Mouse (Mus musculus) forebrain, postnatal 0 days (tissue): ENCODE measurements around the gene Ttc39b. TPM values are rescaled to one million over a fixed set of nuclear protein-coding genes. Genes with fewer than 3 reads are reported as not detected.

Experiments
- ATAC-seq: fragments of 200-750 bp; cut with Nextera tagmentation; 2 replicates; pipeline ENCODE4 v1.8.0; 2017; ENCODE audit warnings: mild to moderate bottlenecking, moderate library complexity
- DNase-seq: peaks from one replicate; pipeline ENCODE4 v3.0.0-alpha.2; 2015
- H3K27ac ChIP-seq: fragments of 300-500 bp; sonication (generic); 2 replicates; pipeline ENCODE4 v1.5.1; 2014; ENCODE audit warnings: low read depth, mild to moderate bottlenecking, antibody characterized with exemption, low read length, moderate library complexity, mixed read lengths
- H3K27me3 ChIP-seq: fragments of 300-500 bp; sonication (generic); 2 replicates; pipeline ENCODE4 v1.6.1; 2014; ENCODE audit warnings: mild to moderate bottlenecking, low read length, mixed read lengths; ENCODE audit not compliant: insufficient read depth
- H3K36me3 ChIP-seq: fragments of 300-500 bp; sonication (generic); 2 replicates; pipeline ENCODE4 v1.6.1; 2014; ENCODE audit warnings: mild to moderate bottlenecking, moderate library complexity; ENCODE audit not compliant: insufficient read depth
- H3K4me1 ChIP-seq: fragments of 300-500 bp; sonication (generic); 2 replicates; pipeline ENCODE4 v1.6.1; 2014; ENCODE audit warnings: antibody characterized with exemption; ENCODE audit not compliant: insufficient read depth
- H3K4me2 ChIP-seq: fragments of 300-500 bp; sonication (generic); 2 replicates; pipeline ENCODE4 v1.6.1; 2014; ENCODE audit warnings: low read depth, mild to moderate bottlenecking, moderate library complexity
- H3K4me3 ChIP-seq: fragments of 300-500 bp; sonication (generic); 2 replicates; pipeline ENCODE4 v1.5.1; 2014; ENCODE audit warnings: low read depth, low read length, mixed read lengths
- H3K9ac ChIP-seq: fragments of 300-500 bp; sonication (generic); 2 replicates; pipeline ENCODE4 v1.6.1; 2014; ENCODE audit warnings: mild to moderate bottlenecking
- H3K9me3 ChIP-seq: fragments of 300-500 bp; sonication (generic); 2 replicates; pipeline ENCODE4 v1.6.1; 2016; ENCODE audit warnings: low read length
- CTCF ChIP-seq: sonication (generic); IDR thresholded peaks from 2 replicates; pipeline ENCODE4 v1.5.1; 2016; ENCODE audit warnings: antibody characterized with exemption, control low read depth, low read depth
- WGBS: fragments of 180-500 bp; shearing (Covaris S2); extraction: QIAGEN DNeasy Blood & Tissue Kit; methylation state at CpG from one replicate; pipeline ENCODE4 v1.1.7; 2014; 5-methylcytosine and 5-hydroxymethylcytosine counted together
- polyA plus RNA-seq: library from polyadenylated mRNA; unstranded; fragments of >200 nt; fragmentation: Nextera tagmentation; extraction: Ambion mirVana; gene quantifications from 2 replicates; pipeline ENCODE4 v1.2.1, GENCODE M21; 2015
- total RNA-seq: library from RNA; depleted of rRNA; stranded (reverse); fragments of >200 nt; gene quantifications from 2 replicates; pipeline ENCODE4 v1.2.3, GENCODE M21; 2014

Gene Ttc39b
- total and polyA plus RNA-seq, 2 experiments from 2014 or later = 4.6 to 20.3 TPM

DNA sequence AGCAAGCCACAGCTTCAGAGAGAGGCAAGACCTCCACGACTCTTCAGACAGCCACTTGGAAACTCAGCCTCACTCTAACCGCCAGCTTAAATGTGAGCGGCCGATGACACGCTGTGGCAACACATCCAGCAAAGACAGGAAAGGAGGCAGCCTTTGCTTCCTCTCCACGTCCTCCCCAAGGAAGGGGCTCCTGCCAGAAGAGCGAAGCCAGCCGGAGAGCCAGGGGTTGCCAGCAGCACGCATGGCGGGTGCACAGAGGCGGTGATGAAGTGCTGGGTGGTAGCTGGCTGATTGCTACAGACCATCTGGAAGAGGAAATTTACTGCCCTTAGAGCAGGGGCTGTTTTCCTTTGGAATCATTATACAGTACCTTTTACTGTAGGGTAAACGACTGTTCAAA lies 112.3 kb downstream of the Ttc39b start:
- H3K4me1 ChIP-seq = peaks cover 15% of the 10 kb centered on the region
- H3K36me3 ChIP-seq = no peaks in the 10 kb centered on the region
- no peak for TF ChIP-seq CTCF
- no peaks in the 10 kb centered on the region for H3K27me3 ChIP-seq
- no peak overlapping the region for H3K9ac ChIP-seq
- WGBS = 56% methylated on average over 12 of the region's 12 CpGs
- H3K4me2 ChIP-seq = no peak overlapping the region
- DNase-seq (peak; percentile 39), ATAC-seq (peak; percentile 26)
- H3K27ac ChIP-seq = no peak overlapping the region
- no peak overlapping the region for H3K4me3 ChIP-seq
- H3K9me3 ChIP-seq = no peaks in the 10 kb centered on the region

DNA sequence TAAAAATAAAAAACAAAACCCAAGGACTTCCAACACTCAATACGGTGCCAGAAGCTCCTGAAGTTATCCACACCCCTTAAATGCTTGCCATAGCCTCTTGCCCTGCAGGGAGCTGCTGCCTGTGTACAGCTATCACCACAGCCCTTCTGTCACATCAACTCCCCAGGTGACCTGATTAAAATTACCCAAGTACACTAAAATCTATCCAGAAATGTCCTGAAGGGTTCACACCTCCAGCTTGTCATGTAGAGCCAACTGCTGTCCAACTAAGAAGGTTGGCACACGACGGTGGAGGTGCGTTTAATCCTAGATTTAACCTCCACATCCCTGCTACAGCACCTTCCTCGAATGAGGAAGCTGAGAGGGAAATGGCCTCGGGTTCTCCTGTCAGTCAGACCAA lies 113.6 kb downstream of the Ttc39b start:
- no peak overlapping the region for H3K9ac ChIP-seq
- peaks cover 21% of the 10 kb centered on the region for H3K4me1 ChIP-seq
- H3K4me2 ChIP-seq = no peak overlapping the region
- TF ChIP-seq CTCF = no peak
- H3K9me3 ChIP-seq = no peaks in the 10 kb centered on the region
- H3K27me3 ChIP-seq = no peaks in the 10 kb centered on the region
- no peak overlapping the region for H3K27ac ChIP-seq
- WGBS = 74% methylated on average over 6 of the region's 6 CpGs
- no peak for DNase-seq
- H3K4me3 ChIP-seq = no peak overlapping the region
- H3K36me3 ChIP-seq = no peaks in the 10 kb centered on the region
- no peak for ATAC-seq

DNA sequence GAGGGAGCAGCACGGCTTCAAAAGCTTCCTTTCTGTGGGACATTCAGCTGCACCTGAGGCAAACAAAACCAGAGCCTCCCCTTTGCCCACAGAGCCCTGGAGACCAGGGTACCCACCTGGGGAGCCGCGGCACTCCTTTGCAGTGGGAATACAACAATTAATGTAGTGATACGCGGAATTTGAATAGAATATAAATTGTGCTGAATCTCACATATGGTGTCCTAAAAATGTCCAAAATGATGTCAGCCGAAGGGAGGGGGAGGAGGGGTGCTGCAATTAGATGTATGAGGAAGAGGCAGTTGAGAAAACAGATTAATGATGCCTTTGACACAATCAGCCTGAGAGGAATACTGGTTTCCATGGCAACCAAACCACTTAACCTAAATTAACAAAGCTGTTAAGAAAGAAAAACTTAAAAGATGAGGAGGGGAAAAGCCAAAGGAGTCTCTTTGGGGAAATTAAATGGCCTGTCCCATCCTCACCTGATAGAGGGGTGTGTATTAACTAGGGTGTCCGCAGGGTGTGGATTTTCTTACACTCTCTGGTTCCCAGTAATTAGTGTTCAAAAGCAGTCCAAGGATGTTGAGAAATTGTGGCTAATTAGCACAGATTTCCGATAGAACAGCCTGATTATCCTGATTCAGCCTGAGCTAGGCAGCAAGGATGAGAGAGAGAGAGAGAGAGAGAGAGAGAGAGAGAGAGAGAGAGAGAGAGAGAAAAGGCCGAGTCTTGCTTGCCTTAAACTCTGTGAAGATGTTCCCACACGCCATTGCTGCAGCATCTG lies 117.1 kb downstream of the Ttc39b start:
- DNase-seq = peak; percentile 83
- ATAC-seq = peak; percentile 84
- Histone ChIP-seq H3K4me3 (no peak overlapping the region), H3K9ac (no peak overlapping the region), H3K4me2 (peak overlapping the region; percentile 29), H3K36me3 (no peaks in the 10 kb centered on the region), H3K4me1 (peaks cover 21% of the 10 kb centered on the region), H3K9me3 (no peaks in the 10 kb centered on the region), H3K27me3 (no peaks in the 10 kb centered on the region), H3K27ac (peak overlapping the region; percentile 85)
- TF ChIP-seq CTCF = no peak
- 9% methylated on average over 10 of the region's 10 CpGs for WGBS

DNA sequence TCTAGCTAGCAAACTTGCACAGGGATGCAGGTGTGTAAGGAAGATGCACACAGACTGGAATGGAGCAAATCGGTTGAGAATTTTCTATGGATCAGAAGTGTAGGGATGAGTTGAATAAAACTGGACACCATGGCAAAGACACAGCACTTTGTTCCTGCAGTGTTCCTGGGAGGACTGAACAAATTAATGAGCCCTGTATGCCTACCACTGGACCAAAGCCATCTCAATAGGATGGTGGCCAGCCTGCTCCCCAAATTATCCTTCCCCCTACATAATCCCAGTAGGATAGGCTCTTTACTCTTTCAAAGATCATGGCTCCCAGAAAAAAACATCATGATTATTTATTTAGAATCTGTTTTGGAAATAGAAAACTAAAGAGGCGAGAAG lies 117.6 kb downstream of the Ttc39b start:
- ATAC-seq = no peak
- no peak overlapping the region for H3K9ac ChIP-seq

DNA sequence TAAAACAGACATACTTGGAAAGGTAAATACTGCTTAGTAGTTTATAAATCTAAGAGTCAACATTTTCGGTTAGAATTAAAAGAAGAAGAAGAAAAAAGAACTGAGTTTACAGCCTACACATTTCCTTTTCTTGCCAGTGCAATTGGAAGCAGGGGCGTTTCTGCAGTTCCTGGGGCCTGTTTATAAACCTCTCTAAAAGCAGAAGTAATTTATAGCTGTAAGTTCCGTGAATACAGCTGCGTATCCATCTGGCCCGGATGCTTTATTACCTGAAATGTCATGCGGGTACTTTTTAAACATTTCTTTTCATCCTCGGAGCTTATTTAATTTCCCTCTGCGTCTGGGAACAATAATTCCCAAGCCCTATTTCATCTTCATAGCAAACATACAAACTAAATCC lies 124.7 kb downstream of the Ttc39b start:
- TF ChIP-seq CTCF = no peak
- no peak overlapping the region for H3K4me2 ChIP-seq
- no peaks in the 10 kb centered on the region for H3K9me3 ChIP-seq
- H3K9ac ChIP-seq = no peak overlapping the region
- H3K4me3 ChIP-seq = no peak overlapping the region
- H3K4me1 ChIP-seq = no peaks in the 10 kb centered on the region
- DNase-seq (no peak), ATAC-seq (no peak)
- no peaks in the 10 kb centered on the region for H3K27me3 ChIP-seq
- no peak overlapping the region for H3K27ac ChIP-seq
- H3K36me3 ChIP-seq = no peaks in the 10 kb centered on the region
- 73% methylated on average over 8 of the region's 8 CpGs for WGBS

More for the DNA sequence above, 117.6 kb downstream of the Ttc39b start:
- no peaks in the 10 kb centered on the region for H3K36me3 ChIP-seq
- peak overlapping the region; percentile 29 for H3K4me2 ChIP-seq
- DNase-seq = no peak
- H3K27me3 ChIP-seq = no peaks in the 10 kb centered on the region
- H3K4me1 ChIP-seq = peaks cover 21% of the 10 kb centered on the region
- no peak for TF ChIP-seq CTCF
- WGBS = 25% methylated on average over 2 of the region's 2 CpGs
- peak overlapping the region; percentile 85 for H3K27ac ChIP-seq
- no peak overlapping the region for H3K4me3 ChIP-seq
- no peaks in the 10 kb centered on the region for H3K9me3 ChIP-seq

DNA sequence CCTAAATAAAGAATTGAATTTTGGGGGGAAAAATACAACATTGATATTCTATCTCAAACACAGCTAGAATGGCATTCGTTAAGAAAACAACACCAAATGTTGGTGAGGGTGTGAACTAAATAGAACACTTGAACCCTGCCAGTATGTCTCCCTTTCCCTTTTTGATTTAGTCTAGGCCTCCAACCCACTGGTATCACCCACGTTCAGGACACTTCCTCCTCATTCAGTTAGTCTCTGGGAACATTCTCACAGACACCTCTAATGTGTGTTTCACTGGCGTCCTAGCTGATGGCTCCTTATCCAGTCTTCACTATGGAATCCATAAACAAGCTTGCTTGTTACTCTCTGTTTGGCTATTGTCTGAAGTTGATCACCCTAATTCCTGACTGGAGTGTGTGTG lies 125.9 kb downstream of the Ttc39b start:
- no peak overlapping the region for H3K9ac ChIP-seq
- DNase-seq (no peak), ATAC-seq (no peak)
- no peak overlapping the region for H3K4me3 ChIP-seq
- no peak overlapping the region for H3K4me2 ChIP-seq
- no peaks in the 10 kb centered on the region for H3K27me3 ChIP-seq
- H3K36me3 ChIP-seq = no peaks in the 10 kb centered on the region
- TF ChIP-seq CTCF = no peak
- no peaks in the 10 kb centered on the region for H3K4me1 ChIP-seq
- 74% methylated on average over 3 of the region's 3 CpGs for WGBS
- H3K9me3 ChIP-seq = no peaks in the 10 kb centered on the region
- no peak overlapping the region for H3K27ac ChIP-seq

DNA sequence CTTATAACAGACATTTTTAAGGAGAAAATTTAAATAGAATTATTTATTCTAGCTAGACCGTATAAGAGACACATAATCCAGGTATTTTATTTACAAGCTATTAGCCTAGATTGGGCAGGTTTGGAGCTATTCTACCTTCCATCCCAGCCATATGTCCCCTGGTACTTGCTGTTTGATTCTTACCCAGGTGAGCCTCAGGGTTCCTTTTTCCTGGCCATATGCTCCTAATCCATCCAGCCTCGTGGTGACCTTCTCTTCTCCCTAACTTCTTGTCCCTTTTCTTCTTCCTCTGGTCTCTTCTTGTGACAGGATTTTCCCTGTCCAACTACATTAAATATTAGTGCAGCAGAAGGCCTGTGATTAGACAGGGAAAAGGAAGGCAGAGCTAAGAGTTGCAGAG lies 134.3 kb downstream of the Ttc39b start:
- H3K36me3 ChIP-seq = no peaks in the 10 kb centered on the region
- DNase-seq (no peak), ATAC-seq (no peak)
- no peak overlapping the region for H3K9ac ChIP-seq
- 86% methylated on average over 2 of the region's 2 CpGs for WGBS
- no peak for TF ChIP-seq CTCF
- H3K4me1 ChIP-seq = no peaks in the 10 kb centered on the region
- H3K27ac ChIP-seq = no peak overlapping the region
- no peaks in the 10 kb centered on the region for H3K27me3 ChIP-seq
- no peak overlapping the region for H3K4me2 ChIP-seq
- no peak overlapping the region for H3K4me3 ChIP-seq
- no peaks in the 10 kb centered on the region for H3K9me3 ChIP-seq
